Mouse (Mus musculus): ENCODE measurements around the gene Ccdc142. TPM values are rescaled to one million over a fixed set of nuclear protein-coding genes. Genes with fewer than 3 reads are reported as not detected.

Ccdc142 gene
- total RNA-seq (2017), result 8.6 and 11.9 TPM in 2 replicates

DNA sequence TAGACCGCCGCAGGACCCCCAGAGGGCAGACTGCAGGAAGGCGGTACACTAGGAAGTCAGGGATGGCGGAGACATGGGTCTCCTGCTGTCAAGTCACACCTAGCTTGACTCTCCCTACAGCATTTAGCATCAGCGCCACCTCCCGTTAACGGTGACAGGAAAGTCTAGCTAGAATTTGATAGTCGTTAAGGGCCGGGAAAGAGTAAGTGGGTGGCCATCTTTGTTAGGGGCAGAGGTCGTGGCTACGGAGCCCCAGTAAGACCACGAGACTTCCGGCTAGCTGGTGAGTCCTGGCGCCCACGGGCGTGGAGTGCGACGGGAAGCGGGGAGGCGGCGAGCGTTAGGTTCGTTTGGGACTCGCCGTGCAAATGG is at the start of gene Ccdc142, which contains the start of gene Gm42688:
Gene Ccdc142 (plus strand): TSS at position 286 of the 372 bp plus-strand sequence.
Gene Gm42688 (plus strand): TSS at position 302 of the 372 bp plus-strand sequence.
- ATAC-seq (ENCODE audit: extremely low read depth, insufficient number of reproducible peaks, low FRiP score, poor library complexity, severe bottlenecking), result peak; percentile 87

DNA sequence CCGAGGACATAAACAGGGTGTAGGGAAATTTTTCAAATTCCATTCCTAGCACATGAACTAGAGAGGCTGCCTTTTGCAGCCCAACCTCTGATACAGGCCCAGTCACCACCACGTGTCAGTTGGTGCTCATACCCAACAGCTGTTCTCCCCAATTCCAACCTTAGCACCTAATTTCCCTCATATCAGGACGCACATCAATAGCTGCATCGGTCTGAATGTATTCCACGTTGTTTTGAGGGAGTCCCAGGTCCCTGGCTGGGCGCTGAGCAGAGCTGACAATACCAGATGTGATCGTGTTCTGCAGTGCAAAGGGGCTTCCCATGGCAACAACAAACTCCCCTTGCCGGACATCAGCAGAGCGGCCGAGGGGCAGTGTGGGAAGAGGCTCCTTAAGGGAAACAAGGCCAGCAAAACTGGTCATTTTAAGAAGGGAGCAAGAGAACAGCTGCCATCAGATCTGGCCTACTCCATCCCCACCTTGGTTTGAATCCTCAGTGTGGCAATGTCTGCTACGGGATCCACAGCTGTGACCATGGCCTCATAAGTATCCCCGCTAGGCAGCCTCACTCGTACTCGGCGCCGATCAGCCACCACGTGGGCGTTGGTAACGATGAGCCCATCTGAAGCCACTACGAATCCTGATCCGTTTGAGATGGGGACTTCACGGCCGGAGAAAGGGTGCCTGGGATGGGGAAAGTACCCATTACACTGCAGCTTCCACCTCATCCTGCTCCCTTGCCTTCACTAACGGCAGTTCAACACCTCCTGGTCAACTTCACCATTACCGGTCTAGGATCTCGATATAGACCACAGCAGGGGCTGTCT is 48.1 kb upstream of the Ccdc142 start:
- peak; percentile 4; the same call in 1 of the 2 replicates for ATAC-seq (ENCODE audit: extremely low read depth, insufficient number of reproducible peaks, low FRiP score, poor library complexity, severe bottlenecking)

DNA sequence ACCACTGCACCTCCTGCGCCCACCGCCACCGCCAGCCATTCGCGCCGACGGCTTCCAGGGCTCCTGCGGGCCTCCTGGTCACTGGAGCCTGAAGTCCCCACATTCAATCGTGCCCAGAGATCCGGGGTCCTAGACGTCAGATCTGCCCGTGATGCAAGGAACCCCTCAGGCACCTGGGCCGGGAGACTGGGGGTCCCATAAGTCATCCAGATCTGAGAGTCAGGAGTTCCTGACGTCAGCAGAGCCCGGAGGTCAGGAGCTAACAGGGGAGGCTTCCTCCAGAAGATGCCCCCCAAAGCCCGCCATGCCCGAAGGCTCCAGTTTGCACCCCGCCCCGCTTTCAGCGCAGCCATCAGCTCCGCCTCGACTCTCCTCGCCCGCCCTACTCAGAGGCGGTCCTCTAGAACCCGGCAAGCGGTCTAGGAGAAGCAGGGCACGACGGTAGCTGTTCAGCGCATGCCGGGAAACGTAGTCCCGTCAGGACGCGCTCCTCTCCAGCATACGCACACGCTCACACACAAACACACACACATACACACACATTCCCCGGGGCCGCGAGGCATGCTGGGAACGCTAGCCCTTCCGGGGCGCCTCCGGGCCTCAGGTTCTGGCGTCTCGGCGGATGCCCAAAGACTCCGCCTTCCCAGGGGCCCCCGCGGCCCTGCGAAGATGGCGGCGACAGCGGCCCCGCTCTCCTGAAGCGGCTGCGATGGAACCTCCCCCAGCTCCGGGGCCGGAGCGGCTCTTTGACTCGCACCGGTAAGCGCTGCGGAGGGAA is 47.1 kb upstream of the Ccdc142 start, which contains the start of gene Aup1:
Gene Aup1 (plus strand): TSS at position 448 of the 778 bp plus-strand sequence.
- peak; percentile 93 for ATAC-seq (ENCODE audit: extremely low read depth, insufficient number of reproducible peaks, low FRiP score, poor library complexity, severe bottlenecking)

GRCm38 (mm10) chr6:83054871-83055431 is 46.5 kb upstream of the Ccdc142 start, which contains the start of gene Htra2:
Htra2 (minus strand) TSS chr6:83055273.
- no peak for ATAC-seq (ENCODE audit: extremely low read depth, insufficient number of reproducible peaks, low FRiP score, poor library complexity, severe bottlenecking)

DNA sequence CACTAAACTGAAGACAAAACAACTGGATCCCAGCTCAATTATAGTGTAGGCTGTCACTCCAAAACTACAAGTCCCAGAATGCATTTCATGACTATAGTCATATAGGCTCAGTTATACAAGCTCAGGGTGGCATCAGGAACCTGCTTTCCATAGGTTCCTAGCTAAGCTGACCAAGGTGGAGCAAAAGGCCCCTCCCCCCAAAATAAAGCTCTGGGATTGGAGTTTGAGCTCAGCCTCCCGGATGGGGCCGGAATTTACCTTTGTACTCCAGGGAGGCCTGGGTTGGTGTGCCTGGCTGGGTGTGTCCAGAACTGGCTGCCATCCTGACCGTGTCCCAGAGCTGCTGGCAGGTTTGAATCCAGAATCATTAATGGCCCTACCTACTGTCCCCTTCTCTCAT is 43.6 kb upstream of the Ccdc142 start, which contains the start of gene Dqx1:
Gene Dqx1 (plus strand): TSS at position 55 of the 400 bp plus-strand sequence.
- no peak for ATAC-seq (ENCODE audit: extremely low read depth, insufficient number of reproducible peaks, low FRiP score, poor library complexity, severe bottlenecking)

DNA sequence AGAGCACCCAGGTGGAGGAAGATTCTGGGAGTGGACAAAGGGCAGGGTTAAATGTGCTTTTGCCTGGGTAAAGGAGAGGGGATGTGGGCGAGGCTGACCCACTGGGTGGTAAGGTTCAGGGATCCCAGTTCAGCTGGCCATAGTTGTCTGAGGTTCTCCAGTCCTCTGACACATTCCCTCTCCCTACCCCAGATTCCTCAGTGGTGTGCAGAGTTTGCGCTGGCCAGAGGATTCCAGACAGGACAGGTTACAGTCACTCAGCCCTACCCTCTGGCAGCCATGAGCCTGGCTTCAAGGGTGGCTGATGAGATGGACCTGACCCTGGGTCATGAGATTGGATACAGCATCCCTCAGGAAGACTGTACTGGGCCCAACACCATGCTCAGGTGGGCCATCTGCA is 42.7 kb upstream of the Ccdc142 start:
- ATAC-seq (ENCODE audit: extremely low read depth, insufficient number of reproducible peaks, low FRiP score, poor library complexity, severe bottlenecking), result no peak

- no peak for ATAC-seq (ENCODE audit: extremely low read depth, insufficient number of reproducible peaks, low FRiP score, poor library complexity, severe bottlenecking)
Observed at GRCm38 (mm10) chr6:83065995-83066394, 35.4 kb upstream of the Ccdc142 start.

GRCm38 (mm10) chr6:83066441-83066840 is 35.0 kb upstream of the Ccdc142 start:
- no peak for ATAC-seq (ENCODE audit: extremely low read depth, insufficient number of reproducible peaks, low FRiP score, poor library complexity, severe bottlenecking)

GRCm38 (mm10) chr6:83068221-83068620 is 33.2 kb upstream of the Ccdc142 start:
- ATAC-seq (ENCODE audit: extremely low read depth, insufficient number of reproducible peaks, low FRiP score, poor library complexity, severe bottlenecking), result no peak

DNA sequence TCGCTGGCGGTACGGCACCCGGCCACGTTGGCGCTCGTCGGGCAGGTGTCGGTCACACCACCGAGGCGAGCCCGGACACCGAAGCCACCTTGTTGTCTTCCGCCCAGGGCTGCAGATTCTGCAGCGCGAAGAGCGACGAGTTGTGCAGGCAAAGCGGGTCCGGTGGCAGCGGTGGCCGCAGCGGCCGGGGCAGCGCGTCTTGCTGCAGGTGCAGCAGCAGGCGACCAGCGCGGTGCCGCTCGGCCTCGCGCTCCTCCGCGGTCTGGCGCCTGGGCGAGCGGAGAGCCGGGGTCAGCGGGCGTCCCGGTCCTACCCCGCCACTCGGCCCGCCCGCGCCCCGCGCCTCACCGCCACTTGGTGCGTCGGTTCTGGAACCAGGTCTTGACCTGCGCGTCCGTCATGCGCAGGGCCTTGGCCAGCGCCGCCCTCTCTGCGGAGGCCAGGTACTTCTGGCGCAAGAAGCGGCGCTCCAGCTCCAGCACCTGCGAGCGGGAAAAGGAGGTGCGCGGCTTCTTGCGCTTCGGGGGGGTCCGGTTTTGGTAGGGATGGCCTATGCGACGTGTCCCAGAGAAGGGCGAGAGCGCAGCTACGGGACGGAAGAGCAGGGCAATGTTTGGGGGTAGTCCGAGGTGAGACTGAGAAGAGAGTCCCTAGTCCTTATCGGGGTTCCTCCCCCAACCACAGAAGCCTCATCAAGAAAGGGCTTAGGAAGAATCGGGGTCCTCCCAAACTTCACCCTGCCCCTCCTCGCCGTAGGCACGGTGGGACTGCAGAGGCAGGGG is 32.5 kb upstream of the Ccdc142 start:
- ATAC-seq (ENCODE audit: extremely low read depth, insufficient number of reproducible peaks, low FRiP score, poor library complexity, severe bottlenecking), result no peak

GRCm38 (mm10) chr6:83069488-83070246 is 31.7 kb upstream of the Ccdc142 start:
- ATAC-seq (ENCODE audit: extremely low read depth, insufficient number of reproducible peaks, low FRiP score, poor library complexity, severe bottlenecking), result no peak

GRCm38 (mm10) chr6:83070247-83070310 is 31.3 kb upstream of the Ccdc142 start, which contains the start of gene Tlx2:
Tlx2 (minus strand) TSS chr6:83070293.
- no peak for ATAC-seq (ENCODE audit: extremely low read depth, insufficient number of reproducible peaks, low FRiP score, poor library complexity, severe bottlenecking)

DNA sequence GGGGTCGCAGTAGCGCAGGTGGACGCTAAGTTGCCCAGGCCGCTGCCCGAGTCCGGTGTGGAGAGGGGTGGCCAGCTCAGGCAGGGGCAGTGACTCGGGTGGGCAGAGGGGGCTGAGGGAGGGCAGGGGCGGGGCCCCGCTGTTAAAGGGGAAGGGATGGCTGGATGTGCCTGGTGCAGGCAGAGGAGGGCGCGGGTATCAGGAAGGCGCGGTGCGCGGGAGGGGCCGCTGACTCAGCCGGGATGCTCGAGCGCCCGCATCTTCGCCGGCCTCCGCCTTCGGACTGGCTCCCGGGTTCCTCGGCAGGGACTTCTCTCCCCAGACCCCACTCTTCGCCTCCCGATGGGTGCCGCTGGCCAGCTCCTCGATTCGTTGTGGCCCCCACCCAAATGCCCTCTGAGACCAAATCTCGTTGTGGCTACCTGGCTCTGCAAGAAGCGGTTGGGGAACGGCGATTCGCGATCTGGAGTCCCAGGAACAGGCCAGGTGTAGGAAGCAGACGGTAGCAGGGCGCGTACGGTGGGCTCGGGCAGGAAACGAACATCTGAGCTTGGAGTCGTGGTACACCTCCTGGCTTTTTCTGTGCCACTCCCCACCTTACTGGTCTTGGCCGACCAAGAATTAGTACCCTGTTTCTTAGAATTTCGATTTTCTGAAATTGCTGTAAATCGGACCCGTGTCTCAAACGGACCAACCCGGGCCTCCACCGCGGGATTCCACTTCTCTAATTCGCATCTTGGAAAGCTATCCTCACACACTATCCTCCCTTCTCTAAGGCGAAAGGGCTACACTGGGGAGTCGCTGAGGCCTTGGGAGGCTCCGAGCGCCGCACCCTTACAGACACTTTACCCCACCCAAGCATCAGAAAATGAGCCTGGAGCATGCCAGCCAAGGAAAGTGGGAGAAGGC is 30.8 kb upstream of the Ccdc142 start:
- ATAC-seq (ENCODE audit: extremely low read depth, insufficient number of reproducible peaks, low FRiP score, poor library complexity, severe bottlenecking), result no peak

- ATAC-seq (ENCODE audit: extremely low read depth, insufficient number of reproducible peaks, low FRiP score, poor library complexity, severe bottlenecking), result no peak
Observed at GRCm38 (mm10) chr6:83071220-83071619, 30.2 kb upstream of the Ccdc142 start.

GRCm38 (mm10) chr6:83074979-83075378 is 26.4 kb upstream of the Ccdc142 start:
- ATAC-seq (ENCODE audit: extremely low read depth, insufficient number of reproducible peaks, low FRiP score, poor library complexity, severe bottlenecking), result no peak

DNA sequence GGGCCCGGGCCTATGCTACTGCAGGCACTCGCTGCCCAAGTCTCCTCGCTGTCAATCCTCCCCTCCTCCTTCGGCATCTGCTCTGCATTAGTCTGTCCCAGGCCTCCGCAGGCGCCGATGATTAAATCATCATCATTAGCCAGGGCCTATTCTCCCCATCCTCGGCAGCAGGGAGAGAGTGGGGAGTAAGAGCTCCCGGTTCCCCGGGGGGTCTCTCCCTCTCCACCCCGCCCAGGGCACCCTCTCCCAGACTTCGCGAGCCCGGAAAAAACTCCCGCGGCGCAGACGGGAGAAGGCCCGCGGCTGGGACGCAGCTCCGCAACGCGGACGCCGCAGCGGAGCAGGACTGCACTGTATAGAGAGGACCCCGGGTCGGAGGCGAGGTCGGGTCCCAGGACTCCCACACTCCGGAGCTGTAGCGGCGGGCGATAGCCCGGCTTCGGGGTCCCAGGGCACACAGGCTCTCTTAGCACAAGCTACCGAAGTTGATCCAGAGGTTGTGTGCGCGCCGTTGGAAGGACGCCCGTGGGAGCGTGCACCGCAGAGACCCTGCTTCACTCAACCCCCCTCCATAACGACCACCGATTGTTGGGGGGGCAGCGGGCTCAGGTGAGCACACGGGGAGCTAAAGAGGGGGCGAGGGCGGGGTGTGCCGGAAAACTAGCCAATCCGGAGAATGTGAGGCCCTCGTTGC is 23.6 kb upstream of the Ccdc142 start, which contains the start of gene Pcgf1:
Gene Pcgf1 (plus strand): TSS at position 240 of the 694 bp plus-strand sequence.
- no peak for ATAC-seq (ENCODE audit: extremely low read depth, insufficient number of reproducible peaks, low FRiP score, poor library complexity, severe bottlenecking)

GRCm38 (mm10) chr6:83078324-83078858 is 23.0 kb upstream of the Ccdc142 start:
- peak; percentile 91 for ATAC-seq (ENCODE audit: extremely low read depth, insufficient number of reproducible peaks, low FRiP score, poor library complexity, severe bottlenecking)
